Mouse (Mus musculus) neutrophil, adult 5-6 weeks (primary cell): Measurements from ENCODE around the gene Rnf111. TPM values are rescaled to one million over a fixed set of nuclear protein-coding genes. Genes with fewer than 3 reads are reported as not detected.
A peak's percentile ranks its signal among the peaks of the same experiment; 100 is the strongest.
"Not testable (repeated sequence)": the region's sequence is repeated elsewhere in the genome, so short reads cannot be mapped to it uniquely, and the experiment has no call there.

ENCODE experiments used
- ATAC-seq: fragments of 151-379, 151-347 bp; 2 replicates; pipeline ENCODE4 v1.8.0; 2017; ENCODE audit warnings: mild to moderate bottlenecking, moderate TSS enrichment; ENCODE audit not compliant: insufficient number of reproducible peaks, poor library complexity, low FRiP score, severe bottlenecking; ENCODE audit errors: extremely low read depth
- total RNA-seq: library from RNA; stranded (forward); fragments of 200-1000 nt; gene quantifications from 2 replicates; pipeline ENCODE4 v1.2.3, GENCODE M21; 2017

Gene Rnf111
- total RNA-seq, 1 experiment from 2014 or later: 131 TPM

- ATAC-seq: peak; percentile 42
Measured at GRCm38 (mm10) chr9:70503015-70503603, 416 bp downstream of the Rnf111 start.

GRCm38 (mm10) chr9:70502284-70503014, 1.1 kb downstream of the Rnf111 start:
- ATAC-seq: no peak

GRCm38 (mm10) chr9:70496990-70497389, 6.5 kb downstream of the Rnf111 start:
- no peak for ATAC-seq

GRCm38 (mm10) chr9:70493038-70493437, 10.5 kb downstream of the Rnf111 start:
- ATAC-seq: no peak

- ATAC-seq: no peak
Measured at GRCm38 (mm10) chr9:70491176-70491575, 12.3 kb downstream of the Rnf111 start.

GRCm38 (mm10) chr9:70487401-70487800, 16.1 kb downstream of the Rnf111 start:
- ATAC-seq: no peak

- no peak for ATAC-seq
Measured at GRCm38 (mm10) chr9:70485840-70486239, 17.7 kb downstream of the Rnf111 start.

GRCm38 (mm10) chr9:70483495-70483894, 20.0 kb downstream of the Rnf111 start:
- ATAC-seq: no peak

- no peak for ATAC-seq
Measured at GRCm38 (mm10) chr9:70481872-70482271, 21.7 kb downstream of the Rnf111 start.

GRCm38 (mm10) chr9:70477229-70477628, 26.3 kb downstream of the Rnf111 start:
- ATAC-seq: no peak

GRCm38 (mm10) chr9:70475777-70476270, 27.7 kb downstream of the Rnf111 start:
- ATAC-seq: no peak

- no peak for ATAC-seq
Measured at GRCm38 (mm10) chr9:70473400-70473799, 30.1 kb downstream of the Rnf111 start.

GRCm38 (mm10) chr9:70463091-70463490, 40.4 kb downstream of the Rnf111 start:
- not testable (repeated sequence) for ATAC-seq

- ATAC-seq: no peak
Measured at GRCm38 (mm10) chr9:70452371-70452770, 51.2 kb downstream of the Rnf111 start.

- no peak for ATAC-seq
Measured at GRCm38 (mm10) chr9:70449072-70449471, 54.5 kb downstream of the Rnf111 start.

GRCm38 (mm10) chr9:70439959-70440358, 63.6 kb downstream of the Rnf111 start:
- no peak for ATAC-seq

GRCm38 (mm10) chr9:70422661-70423060, 80.9 kb downstream of the Rnf111 start:
- ATAC-seq: no peak

GRCm38 (mm10) chr9:70421257-70422056, 82.1 kb downstream of the Rnf111 start, which contains the start of gene Ccnb2:
TSS of gene Ccnb2 (minus strand) at chr9:70421547.
- ATAC-seq: peak; percentile 95

GRCm38 (mm10) chr9:70416412-70416811, 87.1 kb downstream of the Rnf111 start:
- peak; percentile 48; the same call in 1 of the 2 replicates for ATAC-seq
